Mouse (Mus musculus) testis, adult 2 months (tissue): ENCODE results near the gene Zfp541. TPM values are rescaled to one million over a fixed set of nuclear protein-coding genes. Genes with fewer than 3 reads are reported as not detected.
A peak's percentile ranks its signal among the peaks of the same experiment; 100 is the strongest.

Experiments used
- H3K27ac ChIP-seq: fragments of 200-500 bp; 2 replicates; pipeline ENCODE4 v1.5.1; 2012; ENCODE audit warnings: low read depth, low read length; ENCODE audit not compliant: control insufficient read depth, insufficient read depth
- H3K27me3 ChIP-seq: fragments of 200-500 bp; 2 replicates; pipeline ENCODE4 v1.6.1; 2012; ENCODE audit warnings: mild to moderate bottlenecking, low read length, moderate library complexity; ENCODE audit not compliant: control insufficient read depth, insufficient read depth
- H3K36me3 ChIP-seq: fragments of 200-500 bp; 2 replicates; pipeline ENCODE4 v1.6.1; 2012; ENCODE audit warnings: mild to moderate bottlenecking, low read length; ENCODE audit not compliant: control insufficient read depth, insufficient read depth
- H3K4me1 ChIP-seq: fragments of 200-500 bp; 2 replicates; pipeline ENCODE4 v1.6.1; 2012; ENCODE audit warnings: low read length; ENCODE audit not compliant: control insufficient read depth, insufficient read depth
- H3K4me3 ChIP-seq: fragments of 200-500 bp; 2 replicates; pipeline ENCODE4 v1.5.1; 2012; ENCODE audit warnings: low read depth, mild to moderate bottlenecking, low read length, moderate library complexity, mixed read lengths; ENCODE audit not compliant: control insufficient read depth
- CTCF ChIP-seq: fragments of 200-500 bp; IDR thresholded peaks from 2 replicates; pipeline ENCODE4 v1.5.1; 2012; ENCODE audit warnings: low read depth, mild to moderate bottlenecking, inconsistent platforms, low read length, moderate library complexity; ENCODE audit not compliant: control insufficient read depth, insufficient read depth, insufficient replicate concordance
- POLR2A ChIP-seq: fragments of 200-500 bp; IDR thresholded peaks from 2 replicates; pipeline ENCODE4 v1.6.1; 2012; ENCODE audit warnings: low read depth, mild to moderate bottlenecking, inconsistent platforms, low read length, moderate library complexity; ENCODE audit not compliant: control insufficient read depth
- polyA plus RNA-seq: library from polyadenylated mRNA; depleted of rRNA; stranded (reverse); fragments of >200 nt; gene quantifications from 2 replicates; pipeline ENCODE4 v1.2.3, GENCODE M21; 2012

The Zfp541 gene
- polyA plus RNA-seq, 1 experiment, result 98.8 TPM

GRCm38 (mm10) chr7:16050600-16050999 lies 11.0 kb upstream of the Zfp541 start:
- Histone ChIP-seq H3K27ac (no peak overlapping the region), H3K4me3 (no peak overlapping the region), H3K4me1 (peaks cover 15% of the 10 kb centered on the region), H3K27me3 (no peaks in the 10 kb centered on the region), H3K36me3 (no peaks in the 10 kb centered on the region)
- TF ChIP-seq CTCF (no peak), POLR2A (no peak)

- Histone ChIP-seq H3K4me3 (peak overlapping the region; percentile 85), H3K27me3 (no peaks in the 10 kb centered on the region), H3K27ac (peak overlapping the region; percentile 84), H3K4me1 (peaks cover 12% of the 10 kb centered on the region), H3K36me3 (no peaks in the 10 kb centered on the region)
- TF ChIP-seq POLR2A, result no peak
- TF ChIP-seq CTCF, result peak; percentile 73; the same call in 1 of the 2 replicates
These were observed 9.6 kb upstream of the Zfp541 start for GRCm38 (mm10) chr7:16051883-16052595.

- H3K36me3 ChIP-seq, result no peaks in the 10 kb centered on the region
- H3K4me3 ChIP-seq, result peak overlapping the region; percentile 85
- no peaks in the 10 kb centered on the region for H3K27me3 ChIP-seq
- TF ChIP-seq CTCF, result no peak
- peak; percentile 58 for TF ChIP-seq POLR2A
- H3K27ac ChIP-seq, result peak overlapping the region; percentile 84
- peaks cover 10% of the 10 kb centered on the region for H3K4me1 ChIP-seq
These were observed 8.9 kb upstream of the Zfp541 start for GRCm38 (mm10) chr7:16052684-16053083.

- H3K4me3 ChIP-seq, result peak overlapping the region; percentile 85
- peaks cover 10% of the 10 kb centered on the region for H3K4me1 ChIP-seq
- no peak for TF ChIP-seq CTCF
- no peak for TF ChIP-seq POLR2A
- H3K36me3 ChIP-seq, result no peaks in the 10 kb centered on the region
- no peak overlapping the region for H3K27ac ChIP-seq
- H3K27me3 ChIP-seq, result no peaks in the 10 kb centered on the region
These were observed 8.5 kb upstream of the Zfp541 start for GRCm38 (mm10) chr7:16053105-16053504.

GRCm38 (mm10) chr7:16054966-16055365 lies 6.6 kb upstream of the Zfp541 start:
- no peak overlapping the region for H3K4me3 ChIP-seq
- TF ChIP-seq POLR2A (no peak), CTCF (no peak)
- H3K36me3 ChIP-seq, result no peaks in the 10 kb centered on the region
- no peaks in the 10 kb centered on the region for H3K27me3 ChIP-seq
- H3K27ac ChIP-seq, result no peak overlapping the region
- peaks cover 10% of the 10 kb centered on the region for H3K4me1 ChIP-seq

GRCm38 (mm10) chr7:16055665-16056064 lies 5.9 kb upstream of the Zfp541 start:
- Histone ChIP-seq H3K27ac (no peak overlapping the region), H3K4me1 (peaks cover 10% of the 10 kb centered on the region), H3K27me3 (no peaks in the 10 kb centered on the region), H3K36me3 (no peaks in the 10 kb centered on the region), H3K4me3 (no peak overlapping the region)
- TF ChIP-seq POLR2A (no peak), CTCF (no peak)

GRCm38 (mm10) chr7:16056459-16057135 lies 5.0 kb upstream of the Zfp541 start:
- Histone ChIP-seq H3K36me3 (no peaks in the 10 kb centered on the region), H3K4me3 (no peak overlapping the region), H3K27me3 (no peaks in the 10 kb centered on the region), H3K27ac (no peak overlapping the region), H3K4me1 (peaks cover 13% of the 10 kb centered on the region)
- TF ChIP-seq POLR2A (no peak), CTCF (no peak)

GRCm38 (mm10) chr7:16057136-16057534 lies 4.5 kb upstream of the Zfp541 start:
- H3K4me3 ChIP-seq, result no peak overlapping the region
- H3K36me3 ChIP-seq, result no peaks in the 10 kb centered on the region
- TF ChIP-seq POLR2A (no peak), CTCF (no peak)
- peaks cover 8% of the 10 kb centered on the region for H3K4me1 ChIP-seq
- no peaks in the 10 kb centered on the region for H3K27me3 ChIP-seq
- no peak overlapping the region for H3K27ac ChIP-seq
